Mouse (Mus musculus) liver, postnatal 0 days (tissue): ENCODE data around the gene Fam118b.

Source experiments
- CTCF ChIP-seq: sonication (generic); IDR thresholded peaks from 2 replicates; pipeline ENCODE4 v1.5.1; 2016; ENCODE audit warnings: antibody characterized with exemption, low read depth
- EP300 ChIP-seq: IDR thresholded peaks from 2 replicates; pipeline ENCODE4 v1.6.1; 2016; ENCODE audit warnings: antibody characterized with exemption, low read depth, mild to moderate bottlenecking

DNA sequence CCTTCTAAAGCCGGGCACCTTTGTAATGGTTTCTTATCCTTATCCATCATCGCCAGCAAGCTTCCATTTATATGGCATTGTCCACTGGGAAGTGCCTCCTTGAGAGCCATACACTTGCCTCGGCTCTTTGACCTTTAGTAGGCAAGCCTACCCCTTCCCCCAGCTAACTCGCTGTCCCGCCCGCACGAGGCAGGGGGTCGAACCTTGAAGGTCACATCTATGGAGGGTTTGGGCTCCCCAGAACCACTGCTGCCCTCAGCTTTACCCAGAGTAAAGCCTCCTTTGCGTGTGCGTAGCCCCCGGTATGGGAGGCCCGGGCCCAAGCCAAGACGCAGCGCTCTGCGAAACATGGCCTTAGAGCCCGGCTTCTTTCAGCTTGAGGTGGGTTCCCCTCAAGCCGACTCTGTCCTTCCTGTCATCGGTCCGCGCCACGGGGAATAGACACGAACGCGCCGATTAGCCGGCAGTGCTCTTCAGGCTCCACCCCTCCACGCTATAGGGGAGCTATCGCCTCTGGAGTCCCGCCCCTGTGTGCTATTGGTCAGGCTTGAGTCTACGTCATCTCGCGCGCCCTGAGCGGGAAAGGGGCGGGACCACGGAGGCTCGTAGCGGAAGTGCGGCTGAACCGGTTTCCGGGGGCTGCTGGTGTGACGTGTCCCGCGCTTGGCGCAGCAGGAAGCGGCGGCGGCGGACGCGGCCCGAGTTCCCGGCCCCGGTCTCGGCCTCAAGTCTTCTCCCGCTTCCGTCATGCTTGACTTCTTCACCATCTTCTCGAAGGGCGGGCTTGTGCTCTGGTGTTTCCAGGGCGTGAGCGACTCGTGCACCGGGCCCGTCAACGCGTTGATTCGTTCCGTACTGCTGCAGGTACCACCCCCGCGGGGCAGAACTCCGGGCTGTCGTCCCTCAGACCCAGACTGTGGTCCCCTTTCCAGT lies 56.8 kb downstream of the Fam118b start, which contains the start of gene Foxred1:
- TF ChIP-seq CTCF = 0 out of 2 replicates have a peak, but pooled peaks have one; percentile 0
- peak; percentile 53; the same call in 1 of the 2 replicates for TF ChIP-seq EP300
